Mouse (Mus musculus) liver, adult 2 months (tissue): ENCODE data around the gene Gcnt7. TPM values are rescaled to one million over a fixed set of nuclear protein-coding genes. Genes with fewer than 3 reads are reported as not detected.

Experiments
- DNase-seq: peaks from one replicate; pipeline ENCODE4 v3.0.0-alpha.2; 2011; ENCODE audit warnings: low read depth, low spot score; ENCODE audit errors: extremely low read depth
- H3K27ac ChIP-seq: fragments of 200-500 bp; replicated peaks from 2 replicates; pipeline ENCODE4 v1.5.1; 2012; ENCODE audit warnings: low read depth, mild to moderate bottlenecking, control low read depth, inconsistent platforms, low read length; ENCODE audit not compliant: insufficient read depth
- H3K27me3 ChIP-seq: fragments of 200-500 bp; 2 replicates; pipeline ENCODE4 v1.6.1; 2012; ENCODE audit warnings: mild to moderate bottlenecking, moderate library complexity, low read length, inconsistent platforms; ENCODE audit not compliant: control insufficient read depth, insufficient read depth
- H3K36me3 ChIP-seq: fragments of 200-500 bp; 2 replicates; pipeline ENCODE4 v1.6.1; 2012; ENCODE audit warnings: low read length, inconsistent platforms; ENCODE audit not compliant: control insufficient read depth, insufficient read depth
- H3K4me1 ChIP-seq: fragments of 200-500 bp; 2 replicates; pipeline ENCODE4 v1.6.1; 2011; ENCODE audit warnings: low read length; ENCODE audit not compliant: control insufficient read depth, insufficient read depth
- H3K4me3 ChIP-seq: fragments of 200-500 bp; 2 replicates; pipeline ENCODE4 v1.5.1; 2011; ENCODE audit warnings: low read depth, mild to moderate bottlenecking, control low read depth, low read length, moderate library complexity; ENCODE audit not compliant: insufficient read depth
- H3K79me2 ChIP-seq: fragments of 200-500 bp; 2 replicates; pipeline ENCODE4 v1.6.1; 2012; ENCODE audit warnings: inconsistent platforms, mild to moderate bottlenecking, low read length, moderate library complexity; ENCODE audit not compliant: control insufficient read depth, insufficient read depth
- H3K9ac ChIP-seq: fragments of 200-500 bp; 2 replicates; pipeline ENCODE4 v1.6.1; 2012; ENCODE audit warnings: low read depth, mild to moderate bottlenecking, control low read depth, inconsistent platforms, low read length
- CTCF ChIP-seq: fragments of 200-500 bp; IDR thresholded peaks from 2 replicates; pipeline ENCODE4 v1.5.1; 2011; ENCODE audit warnings: low read depth, low read length, control low read depth
- POLR2A ChIP-seq: fragments of 200-500 bp; IDR thresholded peaks from 2 replicates; pipeline ENCODE4 v1.6.1; 2011; ENCODE audit warnings: low read length, control low read depth; ENCODE audit not compliant: insufficient read depth; ENCODE audit errors: extremely low read depth
- WGBS: fragments of 180-500 bp; shearing (Covaris S2); methylation state at CpG from one replicate; pipeline ENCODE4 v1.1.7; 2018; 5-methylcytosine and 5-hydroxymethylcytosine counted together
- polyA plus RNA-seq: library from polyadenylated mRNA; depleted of rRNA; stranded (reverse); fragments of >200 nt; gene quantifications from 2 replicates; pipeline ENCODE4 v1.2.3, GENCODE M21; 2012
- total RNA-seq: library from RNA; depleted of rRNA; stranded (reverse); fragments of >200 nt; gene quantifications from 2 replicates; pipeline ENCODE4 v1.2.3, GENCODE M21; 2014

Gcnt7 gene
- total and polyA plus RNA-seq, 2 experiments = not detected

- TF ChIP-seq CTCF (no peak), POLR2A (no peak)
- Histone ChIP-seq H3K4me3 (no peak overlapping the region), H3K36me3 (no peaks in the 10 kb centered on the region), H3K9ac (no peak overlapping the region), H3K4me1 (no peaks in the 10 kb centered on the region), H3K79me2 (no peaks in the 10 kb centered on the region), H3K27me3 (no peaks in the 10 kb centered on the region), H3K27ac (no peak overlapping the region)
- no peak for DNase-seq
- WGBS = 56% methylated on average over 8 of the region's 8 CpGs
These were observed 38.4 kb upstream of the Gcnt7 start for GRCm38 (mm10) chr2:172496736-172497345.

GRCm38 (mm10) chr2:172484696-172485370, 26.4 kb upstream of the Gcnt7 start:
- no peaks in the 10 kb centered on the region for H3K4me1 ChIP-seq
- no peaks in the 10 kb centered on the region for H3K27me3 ChIP-seq
- no peaks in the 10 kb centered on the region for H3K36me3 ChIP-seq
- H3K27ac ChIP-seq = no peak overlapping the region
- TF ChIP-seq POLR2A = no peak
- TF ChIP-seq CTCF = no peak
- H3K9ac ChIP-seq = no peak overlapping the region
- 55% methylated on average over 12 of the region's 12 CpGs for WGBS
- H3K79me2 ChIP-seq = no peaks in the 10 kb centered on the region
- DNase-seq = no peak
- no peak overlapping the region for H3K4me3 ChIP-seq

- TF ChIP-seq CTCF (no peak), POLR2A (no peak)
- Histone ChIP-seq H3K36me3 (no peaks in the 10 kb centered on the region), H3K9ac (no peak overlapping the region), H3K27ac (no peak overlapping the region), H3K4me1 (no peaks in the 10 kb centered on the region), H3K4me3 (no peak overlapping the region), H3K27me3 (no peaks in the 10 kb centered on the region), H3K79me2 (no peaks in the 10 kb centered on the region)
- no peak for DNase-seq
- WGBS = 89% methylated on average over 14 of the region's 14 CpGs
These were observed 25.5 kb upstream of the Gcnt7 start for GRCm38 (mm10) chr2:172483766-172484413.

- 74% methylated on average over 16 of the region's 16 CpGs for WGBS
- Histone ChIP-seq H3K9ac (no peak overlapping the region), H3K27ac (no peak overlapping the region), H3K27me3 (no peaks in the 10 kb centered on the region), H3K36me3 (no peaks in the 10 kb centered on the region), H3K4me1 (peaks cover 3% of the 10 kb centered on the region), H3K4me3 (no peak overlapping the region), H3K79me2 (no peaks in the 10 kb centered on the region)
- TF ChIP-seq POLR2A (no peak), CTCF (no peak)
- DNase-seq = no peak
These were observed 23.4 kb upstream of the Gcnt7 start for GRCm38 (mm10) chr2:172481654-172482385.

GRCm38 (mm10) chr2:172480296-172480695, 21.9 kb upstream of the Gcnt7 start:
- WGBS = 79% methylated on average over 7 of the region's 7 CpGs

More at GRCm38 (mm10) chr2:172480296-172480695, 21.9 kb upstream of the Gcnt7 start:
- Histone ChIP-seq H3K9ac (no peak overlapping the region), H3K36me3 (no peaks in the 10 kb centered on the region), H3K27ac (no peak overlapping the region), H3K4me1 (peaks cover 4% of the 10 kb centered on the region), H3K4me3 (no peak overlapping the region), H3K27me3 (no peaks in the 10 kb centered on the region), H3K79me2 (no peaks in the 10 kb centered on the region)
- no peak for TF ChIP-seq POLR2A
- no peak for TF ChIP-seq CTCF
- DNase-seq = no peak
